ENCODE assay signal across 8 mouse cellular contexts in the genomic region with DNA sequence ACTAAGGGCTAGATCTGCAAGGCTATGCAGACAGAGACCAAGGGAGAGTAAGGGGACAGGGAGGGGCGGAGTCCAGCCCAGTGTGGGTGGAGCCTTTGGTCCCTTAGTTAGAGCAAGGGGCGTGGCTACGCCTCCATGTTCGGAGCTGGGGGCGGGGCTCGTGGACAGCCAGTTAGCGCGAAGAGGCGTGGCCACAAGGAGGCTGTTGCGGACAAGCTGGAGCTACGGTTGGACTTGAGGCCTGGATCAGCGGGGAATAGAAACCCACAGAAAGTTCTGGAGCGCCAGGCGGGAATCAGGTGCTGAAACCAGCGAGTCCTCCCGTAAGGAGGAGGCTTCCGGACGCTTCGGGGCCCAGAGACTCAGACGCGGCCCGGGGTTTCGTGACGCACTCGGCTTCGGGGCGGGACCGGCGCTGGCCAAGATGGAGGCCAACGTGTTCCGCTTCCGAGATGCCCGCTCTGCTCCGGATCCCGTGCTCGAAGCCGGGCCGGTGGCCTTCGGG. TPM values are rescaled to one million over a fixed set of nuclear protein-coding genes. Genes with fewer than 3 reads are reported as not detected.
DNase-seq lines count a peak whose midpoint lies in the region; ATAC-seq and TF ChIP-seq lines count a peak whose summit lies in the region.

A gene (plus strand): TSS at position 171 of the 505 bp plus-strand sequence.

- H3K36me3 ChIP-seq in E14TG2a.4 (ENCODE audit: insufficient read depth, low read length): peaks cover 38% of the 10 kb centered on the region
- H3K36me3 ChIP-seq in forebrain, embryonic 12.5 days (replicated peaks): peaks cover 20% of the 10 kb centered on the region
- peaks cover 30% of the 10 kb centered on the region for H3K36me3 ChIP-seq in heart, postnatal 0 days (replicated peaks; ENCODE audit: control insufficient read depth, insufficient read depth, low read length)
- peaks cover 14% of the 10 kb centered on the region for H3K36me3 ChIP-seq in liver, embryonic 16.5 days (ENCODE audit: control insufficient read depth, insufficient read depth)
- H3K36me3 ChIP-seq in neural tube, embryonic 13.5 days: peaks cover 13% of the 10 kb centered on the region
- H3K36me3 ChIP-seq in testis, adult 2 months (ENCODE audit: control insufficient read depth, insufficient read depth, low read length): peaks cover 5% of the 10 kb centered on the region

- peak; percentile 94 for DNase-seq in c-Kit-positive CD71-positive TER-119-positive erythroid progenitor cells, embryonic 14.5 days (ENCODE audit: low spot score)
- DNase-seq in heart, postnatal 0 days (ENCODE audit: low spot score): peak; percentile 99
- peak; percentile 98 to 99 for DNase-seq in kidney, postnatal 4 days

- H3K4me3 ChIP-seq in E14TG2a.4 (replicated peaks; ENCODE audit: low read length): peak within 1 kb of the TSS; percentile 93
- H3K4me3 ChIP-seq in forebrain, embryonic 12.5 days (replicated peaks): peak within 1 kb of the TSS; percentile 89
- peak within 1 kb of the TSS; percentile 95 for H3K4me3 ChIP-seq in heart, postnatal 0 days (ENCODE audit: low read depth, low read length)
- peak within 1 kb of the TSS; percentile 93 for H3K4me3 ChIP-seq in liver, embryonic 16.5 days (ENCODE audit: low read depth, low read length)
- H3K4me3 ChIP-seq in neural tube, embryonic 13.5 days: peak within 1 kb of the TSS; percentile 84
- H3K4me3 ChIP-seq in testis, adult 2 months (ENCODE audit: control insufficient read depth, low read depth, low read length): peak within 1 kb of the TSS; percentile 96

- WGBS in forebrain, embryonic 12.5 days: under 1% methylated on average over 38 of the region's 39 CpGs
- under 1% methylated on average over 39 of the region's 39 CpGs for WGBS in heart, postnatal 0 days
- under 1% methylated on average over 39 of the region's 39 CpGs for WGBS in liver, embryonic 16.5 days (ENCODE audit: insufficient replicate concordance)
- under 1% methylated on average over 39 of the region's 39 CpGs for WGBS in neural tube, embryonic 13.5 days

- TF ChIP-seq CTCF in E14TG2a.4 (conservative IDR thresholded peaks at IDR 0.05; ENCODE audit: low read length): no peak
- TF ChIP-seq CTCF in heart, postnatal 0 days (IDR thresholded peaks at IDR 0.05; ENCODE audit: low read depth): no peak
- no peak for TF ChIP-seq CTCF in testis, adult 2 months (IDR thresholded peaks at IDR 0.05; ENCODE audit: control insufficient read depth, insufficient read depth, insufficient replicate concordance, low read depth, low read length)

- peaks cover 30% of the 10 kb centered on the region for H3K27me3 ChIP-seq in E14TG2a.4 (ENCODE audit: insufficient read depth, low read length)
- peaks cover 23% of the 10 kb centered on the region for H3K27me3 ChIP-seq in forebrain, embryonic 12.5 days
- H3K27me3 ChIP-seq in heart, postnatal 0 days (ENCODE audit: control insufficient read depth, insufficient read depth, low read length): peaks cover 6% of the 10 kb centered on the region
- peaks cover 14% of the 10 kb centered on the region for H3K27me3 ChIP-seq in liver, embryonic 16.5 days (ENCODE audit: control insufficient read depth, insufficient read depth, low read depth, low read length)
- peaks cover 31% of the 10 kb centered on the region for H3K27me3 ChIP-seq in neural tube, embryonic 13.5 days
- no peaks in the 10 kb centered on the region for H3K27me3 ChIP-seq in testis, adult 2 months (ENCODE audit: control insufficient read depth, insufficient read depth, low read length)

- peak within 1 kb of the TSS; percentile 89 for H3K9ac ChIP-seq in forebrain, embryonic 12.5 days
- peak within 1 kb of the TSS; percentile 85 for H3K9ac ChIP-seq in heart, postnatal 0 days (replicated peaks; ENCODE audit: low read depth, low read length)
- H3K9ac ChIP-seq in liver, embryonic 16.5 days (ENCODE audit: low read depth, low read length): peak within 1 kb of the TSS; percentile 83
- H3K9ac ChIP-seq in neural tube, embryonic 13.5 days: peak within 1 kb of the TSS; percentile 83

- TF ChIP-seq POLR2A in testis, adult 2 months (IDR thresholded peaks at IDR 0.05; ENCODE audit: control insufficient read depth, low read depth, low read length): peak; percentile 97

- peak; percentile 95 for ATAC-seq in forebrain, embryonic 12.5 days (ENCODE audit: low FRiP score)
- ATAC-seq in heart, postnatal 0 days (ENCODE audit: insufficient read depth, low read depth): peak; percentile 98
- peak; percentile 91 for ATAC-seq in liver, embryonic 16.5 days (ENCODE audit: low read depth)
- ATAC-seq in neural tube, embryonic 13.5 days (ENCODE audit: low read depth): peak; percentile 94

- H3K4me2 ChIP-seq in forebrain, embryonic 12.5 days: peak within 1 kb of the TSS; percentile 71
- H3K4me2 ChIP-seq in heart, postnatal 0 days (ENCODE audit: low read depth, low read length): peak within 1 kb of the TSS; percentile 86
- H3K4me2 ChIP-seq in liver, embryonic 16.5 days (ENCODE audit: low read depth, low read length): peak within 1 kb of the TSS; percentile 87
- H3K4me2 ChIP-seq in neural tube, embryonic 13.5 days: peak within 1 kb of the TSS; percentile 89

- no peaks in the 10 kb centered on the region for H3K9me3 ChIP-seq in E14TG2a.4 (ENCODE audit: low read length)
- H3K9me3 ChIP-seq in forebrain, embryonic 12.5 days: no peaks in the 10 kb centered on the region
- no peaks in the 10 kb centered on the region for H3K9me3 ChIP-seq in heart, postnatal 0 days (replicated peaks; ENCODE audit: control insufficient read depth, low read length)
- H3K9me3 ChIP-seq in liver, embryonic 16.5 days (replicated peaks; ENCODE audit: control insufficient read depth, low read length): no peaks in the 10 kb centered on the region
- no peaks in the 10 kb centered on the region for H3K9me3 ChIP-seq in neural tube, embryonic 13.5 days

- no peak for TF ChIP-seq EP300 in heart, postnatal 0 days (IDR thresholded peaks at IDR 0.05; ENCODE audit: low read depth)

- peak within 1 kb of the TSS; percentile 90 for H3K27ac ChIP-seq in forebrain, embryonic 12.5 days
- peak within 1 kb of the TSS; percentile 88 for H3K27ac ChIP-seq in heart, postnatal 0 days (ENCODE audit: low read depth)
- H3K27ac ChIP-seq in liver, embryonic 16.5 days (ENCODE audit: low read length): peak within 1 kb of the TSS; percentile 82
- H3K27ac ChIP-seq in neural tube, embryonic 13.5 days (replicated peaks): peak within 1 kb of the TSS; percentile 88
- H3K27ac ChIP-seq in testis, adult 2 months (ENCODE audit: control insufficient read depth, insufficient read depth, low read depth, low read length): peak within 1 kb of the TSS; percentile 99

- H3K4me1 ChIP-seq in E14TG2a.4 (replicated peaks; ENCODE audit: low read depth, low read length): peaks cover 19% of the 10 kb centered on the region
- peaks cover 18% of the 10 kb centered on the region for H3K4me1 ChIP-seq in forebrain, embryonic 12.5 days
- H3K4me1 ChIP-seq in heart, postnatal 0 days (ENCODE audit: control insufficient read depth, insufficient read depth): peaks cover 4% of the 10 kb centered on the region; the same call in 1 of the 2 replicates
- peaks cover 8% of the 10 kb centered on the region for H3K4me1 ChIP-seq in liver, embryonic 16.5 days (ENCODE audit: control insufficient read depth, low read depth, low read length)
- peaks cover 23% of the 10 kb centered on the region for H3K4me1 ChIP-seq in neural tube, embryonic 13.5 days (replicated peaks)
- peaks cover 3% of the 10 kb centered on the region for H3K4me1 ChIP-seq in testis, adult 2 months (ENCODE audit: control insufficient read depth, insufficient read depth, low read length)

RNA-seq across cellular contexts. Expression of the gene that starts here (rescaled TPM):
- 20.3 and 22.6 TPM in 2 replicates for polyA plus RNA-seq in forebrain, embryonic 12.5 days (2016; fragmentation: Nextera tagmentation; extraction: Ambion mirVana)
- total RNA-seq in heart, postnatal 0 days (2014; rRNA removed; ENCODE audit: low replicate concordance): 9.6 and 10.8 TPM in 2 replicates
- 2.9 and 3.8 TPM in 2 replicates for polyA plus RNA-seq in heart, postnatal 0 days (2015; fragmentation: Nextera tagmentation; extraction: Ambion mirVana)
- polyA plus RNA-seq in liver, embryonic 16.5 days (2015; fragmentation: Nextera tagmentation; extraction: Ambion mirVana): 1.8 and 2.3 TPM in 2 replicates
- polyA plus RNA-seq in neural tube, embryonic 13.5 days (2015; fragmentation: Nextera tagmentation; extraction: Ambion mirVana): 10.5 and 11.1 TPM in 2 replicates
- 8.9 and 9.2 TPM in 2 replicates for polyA plus RNA-seq in testis, adult 2 months (2012; rRNA removed)

Comparison
In these comparisons a context has a peak if more than half of its experiments do, and no peak if none do; other contexts are left out.
1. Peak in every context shown above with its lines: DNase-seq, ATAC-seq, H3K4me3 ChIP-seq and H3K27ac ChIP-seq.